Mouse (Mus musculus): Measurements from ENCODE around the gene Calm4. TPM values are rescaled to one million over a fixed set of nuclear protein-coding genes. Genes with fewer than 3 reads are reported as not detected.
"Not testable (repeated sequence)": the region's sequence is repeated elsewhere in the genome, so short reads cannot be mapped to it uniquely, and the experiment has no call there.

Calm4 gene
- polyA plus RNA-seq (2015; fragmentation: Nextera tagmentation; extraction: Ambion mirVana), result 0.17 and 0.27 TPM in 2 replicates

GRCm38 (mm10) chr13:3837312-3837807, at the start of gene Calm4:
Gene Calm4, plus strand, starts transcription at chr13:3837757.
- not testable (repeated sequence) for H3K27me3 ChIP-seq (replicated peaks); H3K9me3 ChIP-seq (replicated peaks); H3K4me2 ChIP-seq; H3K9ac ChIP-seq (replicated peaks); H3K4me3 ChIP-seq (replicated peaks); H3K36me3 ChIP-seq; H3K4me1 ChIP-seq; H3K27ac ChIP-seq (replicated peaks); ATAC-seq (ENCODE audit: low FRiP score)

DNA sequence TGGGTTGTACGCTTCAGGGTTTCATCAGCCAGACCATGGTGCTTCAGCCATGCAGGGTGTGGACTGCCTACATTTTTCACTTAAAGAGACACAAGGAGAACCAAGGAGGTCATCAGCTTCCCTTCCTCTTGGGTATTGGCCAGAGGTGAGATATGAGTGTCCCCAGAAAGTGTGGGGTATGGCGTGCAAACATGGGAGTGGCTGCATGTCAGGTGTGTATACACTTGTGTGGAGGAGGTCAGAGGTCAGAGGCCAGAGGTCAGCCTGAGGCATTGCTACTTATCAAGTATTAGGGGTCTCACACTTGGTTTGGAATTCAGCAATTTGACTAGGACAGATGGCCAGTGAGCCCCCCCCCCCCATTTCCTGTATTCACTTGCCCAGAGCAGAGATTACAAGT, 49.0 kb upstream of the Calm4 start:
- ATAC-seq (ENCODE audit: low FRiP score), result no peak

DNA sequence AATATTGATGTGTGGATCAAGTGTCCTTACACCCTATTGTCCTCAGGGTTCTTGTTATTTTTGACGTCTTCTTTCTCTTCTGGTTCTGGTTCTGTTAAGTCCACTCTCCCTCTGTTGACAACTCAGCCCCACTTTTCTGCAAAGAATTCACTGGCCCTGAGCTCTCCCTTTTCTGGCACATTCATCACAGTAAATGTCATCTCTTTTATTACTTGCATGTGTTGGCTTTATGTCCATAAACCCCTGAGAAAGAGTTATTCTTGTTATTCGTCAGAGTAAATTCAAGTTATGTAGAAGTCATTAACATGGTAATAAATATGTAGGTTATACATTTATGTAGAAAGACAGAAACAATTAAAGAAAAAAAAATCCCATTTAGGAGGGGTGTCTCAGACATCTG, 48.0 kb upstream of the Calm4 start:
- no peaks in the 10 kb centered on the region for H3K27me3 ChIP-seq (replicated peaks)
- no peak overlapping the region for H3K9ac ChIP-seq (replicated peaks)
- no peak overlapping the region for H3K4me3 ChIP-seq (replicated peaks)
- 64% methylated on average over 2 of the region's 2 CpGs for WGBS
- no peaks in the 10 kb centered on the region for H3K9me3 ChIP-seq (replicated peaks)
- H3K36me3 ChIP-seq, result no peaks in the 10 kb centered on the region
- H3K27ac ChIP-seq (replicated peaks), result no peak overlapping the region
- no peaks in the 10 kb centered on the region for H3K4me1 ChIP-seq
- no peak overlapping the region for H3K4me2 ChIP-seq
- no peak for ATAC-seq (ENCODE audit: low FRiP score)

More for the DNA sequence above, 49.0 kb upstream of the Calm4 start:
- H3K9ac ChIP-seq (replicated peaks), result no peak overlapping the region
- H3K4me3 ChIP-seq (replicated peaks), result no peak overlapping the region
- H3K4me1 ChIP-seq, result no peaks in the 10 kb centered on the region
- no peak overlapping the region for H3K4me2 ChIP-seq
- no peak overlapping the region for H3K27ac ChIP-seq (replicated peaks)
- no peaks in the 10 kb centered on the region for H3K36me3 ChIP-seq
- H3K27me3 ChIP-seq (replicated peaks), result no peaks in the 10 kb centered on the region
- WGBS, result 97% methylated on average over 2 of the region's 2 CpGs
- H3K9me3 ChIP-seq (replicated peaks), result no peaks in the 10 kb centered on the region

DNA sequence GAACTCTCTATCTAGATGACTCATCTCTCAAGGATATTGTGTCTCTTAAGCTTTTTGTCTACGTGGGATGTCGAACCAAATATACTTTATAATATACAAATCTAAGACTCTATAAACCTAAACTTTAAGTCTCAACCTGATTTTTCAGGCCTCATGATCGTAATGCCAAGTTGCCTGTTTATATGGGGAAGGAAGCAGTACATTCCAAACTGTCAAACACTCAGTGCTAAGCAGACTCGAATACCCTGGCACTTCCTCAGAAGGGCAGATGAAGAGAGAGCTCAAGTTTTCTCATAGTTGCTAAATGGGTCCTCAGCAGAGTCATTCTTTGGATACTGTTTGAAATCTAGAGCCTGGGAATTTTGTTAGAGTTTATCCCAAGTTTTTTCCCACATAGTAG, 40.9 kb upstream of the Calm4 start:
- Histone ChIP-seq H3K36me3 (no peaks in the 10 kb centered on the region), H3K4me3 (replicated peaks) (no peak overlapping the region), H3K27me3 (replicated peaks) (no peaks in the 10 kb centered on the region), H3K4me1 (no peaks in the 10 kb centered on the region), H3K27ac (replicated peaks) (no peak overlapping the region), H3K9ac (replicated peaks) (no peak overlapping the region), H3K9me3 (replicated peaks) (no peaks in the 10 kb centered on the region), H3K4me2 (no peak overlapping the region)
- no peak for ATAC-seq (ENCODE audit: low FRiP score)
- WGBS, result 86% methylated on average over 4 of the region's 4 CpGs

DNA sequence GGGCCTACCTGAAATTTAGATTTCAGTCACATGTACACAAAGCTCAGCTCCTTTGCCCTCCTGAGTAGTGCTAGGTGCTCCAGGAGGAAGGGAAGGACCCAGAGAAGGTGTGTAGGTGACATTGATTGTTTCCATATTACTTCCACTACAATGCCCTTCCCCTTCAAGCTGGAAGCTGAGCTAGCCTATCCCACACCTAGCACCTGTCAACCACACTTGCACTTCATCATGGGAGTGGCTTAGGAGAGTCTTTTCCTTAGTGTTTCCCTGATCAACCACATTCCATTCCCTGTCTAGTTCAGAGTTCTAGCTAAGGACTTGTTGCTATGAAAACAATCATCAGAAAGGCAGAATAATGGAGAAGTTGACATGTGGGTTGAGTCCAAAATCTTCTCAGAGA, 38.8 kb upstream of the Calm4 start:
- ATAC-seq (ENCODE audit: low FRiP score), result no peak
- no peak overlapping the region for H3K27ac ChIP-seq (replicated peaks)
- H3K36me3 ChIP-seq, result no peaks in the 10 kb centered on the region
- no peak overlapping the region for H3K4me2 ChIP-seq
- H3K27me3 ChIP-seq (replicated peaks), result no peaks in the 10 kb centered on the region
- H3K9ac ChIP-seq (replicated peaks), result no peak overlapping the region
- H3K4me1 ChIP-seq, result no peaks in the 10 kb centered on the region
- no peaks in the 10 kb centered on the region for H3K9me3 ChIP-seq (replicated peaks)
- no peak overlapping the region for H3K4me3 ChIP-seq (replicated peaks)

GRCm38 (mm10) chr13:3799386-3799785, 38.2 kb upstream of the Calm4 start:
- no peak for ATAC-seq (ENCODE audit: low FRiP score)
- H3K36me3 ChIP-seq, result no peaks in the 10 kb centered on the region
- WGBS, result 82% methylated on average over 3 of the region's 3 CpGs
- H3K9ac ChIP-seq (replicated peaks), result no peak overlapping the region
- no peaks in the 10 kb centered on the region for H3K4me1 ChIP-seq
- H3K4me3 ChIP-seq (replicated peaks), result no peak overlapping the region
- H3K4me2 ChIP-seq, result no peak overlapping the region
- H3K27me3 ChIP-seq (replicated peaks), result no peaks in the 10 kb centered on the region
- H3K9me3 ChIP-seq (replicated peaks), result no peaks in the 10 kb centered on the region
- H3K27ac ChIP-seq (replicated peaks), result no peak overlapping the region

GRCm38 (mm10) chr13:3804186-3804585, 33.4 kb upstream of the Calm4 start, which contains the start of gene Calml3:
Gene Calml3, minus strand, starts transcription at chr13:3804316.
- no peaks in the 10 kb centered on the region for H3K36me3 ChIP-seq
- no peak within 1 kb of the TSS for H3K9ac ChIP-seq (replicated peaks)
- no peaks in the 10 kb centered on the region for H3K27me3 ChIP-seq (replicated peaks)
- no peak within 1 kb of the TSS for H3K4me3 ChIP-seq (replicated peaks)
- ATAC-seq (ENCODE audit: low FRiP score), result no peak
- H3K9me3 ChIP-seq (replicated peaks), result no peaks in the 10 kb centered on the region
- 91% methylated on average over 13 of the region's 13 CpGs for WGBS
- no peaks in the 10 kb centered on the region for H3K4me1 ChIP-seq
- H3K27ac ChIP-seq (replicated peaks), result no peak within 1 kb of the TSS
- H3K4me2 ChIP-seq, result no peak within 1 kb of the TSS

GRCm38 (mm10) chr13:3805132-3805531, 32.4 kb upstream of the Calm4 start:
- Histone ChIP-seq H3K27me3 (replicated peaks) (no peaks in the 10 kb centered on the region), H3K27ac (replicated peaks) (no peak overlapping the region), H3K4me1 (no peaks in the 10 kb centered on the region), H3K9ac (replicated peaks) (no peak overlapping the region), H3K36me3 (no peaks in the 10 kb centered on the region), H3K4me3 (replicated peaks) (no peak overlapping the region), H3K9me3 (replicated peaks) (no peaks in the 10 kb centered on the region), H3K4me2 (no peak overlapping the region)
- ATAC-seq (ENCODE audit: low FRiP score), result no peak
- 60% methylated on average over 2 of the region's 2 CpGs for WGBS

- WGBS, result 80% methylated on average over 5 of the region's 5 CpGs
- no peaks in the 10 kb centered on the region for H3K9me3 ChIP-seq (replicated peaks)
- H3K27ac ChIP-seq (replicated peaks), result no peak overlapping the region
Measured at GRCm38 (mm10) chr13:3805638-3806037, 31.9 kb upstream of the Calm4 start.

DNA sequence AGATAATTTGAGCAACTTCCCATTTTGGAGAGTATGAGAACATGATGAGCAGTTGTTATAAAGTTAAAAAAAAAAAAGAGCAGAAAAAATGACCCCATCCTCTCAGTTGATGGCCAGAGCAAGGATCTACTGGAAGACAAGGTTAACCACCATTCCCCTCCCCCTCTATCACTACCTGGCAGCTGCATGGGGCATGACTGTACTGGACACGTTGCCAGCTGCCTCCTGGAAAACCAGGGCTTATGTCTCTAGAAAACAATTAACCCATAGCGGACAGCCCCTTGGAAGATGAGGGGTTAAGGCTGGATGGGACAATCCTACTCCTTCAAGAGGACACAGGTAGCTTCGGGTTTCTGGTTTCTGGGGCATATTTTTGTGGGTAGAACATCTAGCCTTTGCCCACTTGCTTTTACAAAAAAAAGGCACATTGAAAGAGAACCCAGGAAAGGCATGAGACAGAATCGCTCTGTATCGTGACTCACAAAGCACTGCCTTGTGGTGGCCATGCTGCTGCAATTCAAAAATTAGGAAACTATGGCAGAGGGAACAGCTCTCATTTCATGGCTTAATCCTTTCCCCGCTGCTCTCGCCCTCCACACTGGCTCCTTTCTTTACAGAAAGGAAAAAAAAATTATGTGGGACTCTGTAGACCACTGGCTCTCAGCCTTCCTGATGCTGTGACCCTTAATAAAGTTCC, 30.3 kb upstream of the Calm4 start:
- 83% methylated on average over 7 of the region's 7 CpGs for WGBS
- ATAC-seq (ENCODE audit: low FRiP score), result no peak
- H3K4me3 ChIP-seq (replicated peaks), result no peak overlapping the region

More at GRCm38 (mm10) chr13:3805638-3806037, 31.9 kb upstream of the Calm4 start:
- Histone ChIP-seq H3K27me3 (replicated peaks) (no peaks in the 10 kb centered on the region), H3K4me1 (no peaks in the 10 kb centered on the region), H3K4me3 (replicated peaks) (no peak overlapping the region), H3K4me2 (no peak overlapping the region), H3K36me3 (no peaks in the 10 kb centered on the region), H3K9ac (replicated peaks) (no peak overlapping the region)
- no peak for ATAC-seq (ENCODE audit: low FRiP score)

GRCm38 (mm10) chr13:3818012-3818739, 19.4 kb upstream of the Calm4 start:
- Histone ChIP-seq H3K4me3 (replicated peaks) (no peak overlapping the region), H3K27me3 (replicated peaks) (no peaks in the 10 kb centered on the region), H3K4me2 (no peak overlapping the region), H3K36me3 (no peaks in the 10 kb centered on the region), H3K27ac (replicated peaks) (no peak overlapping the region), H3K4me1 (no peaks in the 10 kb centered on the region), H3K9ac (replicated peaks) (no peak overlapping the region), H3K9me3 (replicated peaks) (no peaks in the 10 kb centered on the region)
- ATAC-seq (ENCODE audit: low FRiP score), result no peak
- 84% methylated on average over 5 of the region's 5 CpGs for WGBS

More for the DNA sequence above, 30.3 kb upstream of the Calm4 start:
- no peaks in the 10 kb centered on the region for H3K36me3 ChIP-seq
- no peak overlapping the region for H3K4me2 ChIP-seq
- no peaks in the 10 kb centered on the region for H3K9me3 ChIP-seq (replicated peaks)
- no peak overlapping the region for H3K27ac ChIP-seq (replicated peaks)
- H3K4me1 ChIP-seq, result no peaks in the 10 kb centered on the region
- H3K9ac ChIP-seq (replicated peaks), result no peak overlapping the region
- H3K27me3 ChIP-seq (replicated peaks), result no peaks in the 10 kb centered on the region

- no peak overlapping the region for H3K27ac ChIP-seq (replicated peaks)
- no peaks in the 10 kb centered on the region for H3K9me3 ChIP-seq (replicated peaks)
- no peaks in the 10 kb centered on the region for H3K36me3 ChIP-seq
- no peak overlapping the region for H3K9ac ChIP-seq (replicated peaks)
- 96% methylated on average over 2 of the region's 2 CpGs for WGBS
- no peaks in the 10 kb centered on the region for H3K4me1 ChIP-seq
- H3K4me2 ChIP-seq, result no peak overlapping the region
- no peak for ATAC-seq (ENCODE audit: low FRiP score)
- H3K27me3 ChIP-seq (replicated peaks), result no peaks in the 10 kb centered on the region
- no peak overlapping the region for H3K4me3 ChIP-seq (replicated peaks)
Measured at GRCm38 (mm10) chr13:3818740-3819076, 18.8 kb upstream of the Calm4 start.
